Mouse (Mus musculus) ES-E14 (cell line): ENCODE measurements at regions not wholly inside any gene's neighbourhood (a gene's known extent, or its start where the extent isn't known, plus 50 kb on each side); places are given as distances from the start of the nearest gene placed in this dataset.

Experiments
- DNase-seq: peaks from one replicate; pipeline ENCODE4 v3.0.0-alpha.2; 2013; ENCODE audit warnings: low read depth, low spot score
- H3K27ac ChIP-seq: 2 replicates; pipeline ENCODE4 v1.5.1; 2012; ENCODE audit warnings: low read depth, mild to moderate bottlenecking, low read length, moderate library complexity, mixed read lengths; ENCODE audit not compliant: poor library complexity, insufficient read depth, severe bottlenecking
- H3K36me3 ChIP-seq: 2 replicates; pipeline ENCODE4 v1.6.1; 2012; ENCODE audit warnings: mild to moderate bottlenecking, low read length, moderate library complexity, mixed read lengths; ENCODE audit not compliant: control insufficient read depth, poor library complexity, insufficient read depth, severe bottlenecking
- H3K4me1 ChIP-seq, 2 experiments: fragments of 150-350 bp in 1 of 2; sonication (generic) in 1 of 2; 2 replicates each; pipeline ENCODE4 v1.6.1; 2012; ENCODE audit warnings: low read length in 2 of 2, mild to moderate bottlenecking in 1 of 2, mixed read lengths in 1 of 2; ENCODE audit not compliant: control insufficient read depth in 2 of 2, insufficient read depth in 2 of 2, poor library complexity in 1 of 2
- H3K4me3 ChIP-seq, 2 experiments: fragments of 150-350 bp in 1 of 2; sonication (generic) in 1 of 2; 2 replicates each; pipeline ENCODE4 v1.5.1; 2012; ENCODE audit warnings: low read length in 2 of 2, low read depth in 1 of 2, mild to moderate bottlenecking in 1 of 2, mixed read lengths in 1 of 2; ENCODE audit not compliant: insufficient read depth in 1 of 2, poor library complexity in 1 of 2, severe bottlenecking in 1 of 2
- H3K9ac ChIP-seq: 2 replicates; pipeline ENCODE4 v1.6.1; 2012; ENCODE audit warnings: low read depth, mild to moderate bottlenecking, low read length, mixed read lengths; ENCODE audit not compliant: poor library complexity, insufficient read depth, severe bottlenecking
- H3K9me3 ChIP-seq: fragments of 150-350 bp; sonication (generic); 2 replicates; pipeline ENCODE4 v1.6.1; 2012; ENCODE audit warnings: low read depth, mild to moderate bottlenecking, low read length; ENCODE audit not compliant: control insufficient read depth, insufficient read depth
- CHD2 ChIP-seq: IDR thresholded peaks from 2 replicates; pipeline ENCODE4 v1.6.1; 2014; ENCODE audit warnings: mild to moderate bottlenecking, low read depth, low read length, inconsistent platforms
- HCFC1 ChIP-seq: IDR thresholded peaks from 2 replicates; pipeline ENCODE4 v1.6.1; 2012; ENCODE audit warnings: low read length, inconsistent platforms, borderline replicate concordance; ENCODE audit not compliant: insufficient read depth
- MAFK ChIP-seq: IDR thresholded peaks from 2 replicates; pipeline ENCODE4 v1.6.1; 2014; ENCODE audit warnings: mild to moderate bottlenecking, low read depth, low read length, inconsistent platforms; ENCODE audit not compliant: insufficient read depth
- ZC3H11A ChIP-seq: IDR thresholded peaks from 2 replicates; pipeline ENCODE4 v1.6.1; 2012; ENCODE audit warnings: low read depth, mild to moderate bottlenecking, inconsistent platforms, low read length, borderline replicate concordance
- ZNF384 ChIP-seq: IDR thresholded peaks from 2 replicates; pipeline ENCODE4 v1.6.1; 2012; ENCODE audit warnings: low read depth, low read length, inconsistent platforms
- in situ Hi-C, 2 experiments: fragments of 600-800 bp; cut with MboI; formaldehyde crosslinking; loops; one replicate each; pipeline ENCODE4 v1.15.1; 2025; ENCODE audit warnings: low sequenced_read_pairs in 2 of 2, inconsistent platforms in 1 of 2; ENCODE audit not compliant: unreplicated experiment in 2 of 2

GRCm38 (mm10) chr1:186286401-186286800 is 169.3 kb upstream of the Lyplal1 start:
- H3K9ac ChIP-seq, result no peak overlapping the region
- H3K9me3 ChIP-seq, result no peaks in the 10 kb centered on the region
- H3K27ac ChIP-seq, result no peak overlapping the region
- no peaks in the 10 kb centered on the region for H3K36me3 ChIP-seq
- in situ Hi-C loops, result no loop called here
- DNase-seq, result no peak
- no peaks in the 10 kb centered on the region for H3K4me1 ChIP-seq
- no peak overlapping the region for H3K4me3 ChIP-seq
- TF ChIP-seq HCFC1, result no peak
- no peak for TF ChIP-seq MAFK
- TF ChIP-seq ZC3H11A, result no peak
- no peak for TF ChIP-seq ZNF384
- TF ChIP-seq CHD2, result no peak

GRCm38 (mm10) chr1:186277981-186278634 is 161.0 kb upstream of the Lyplal1 start:
- Histone ChIP-seq H3K9me3 (no peaks in the 10 kb centered on the region), H3K27ac (no peak overlapping the region), H3K36me3 (no peaks in the 10 kb centered on the region), H3K4me1 (0 out of 4 replicates have a peak, but pooled peaks cover 0 to 2% of the 10 kb centered on the region in 2 experiments), H3K4me3 (no peak overlapping the region), H3K9ac (no peak overlapping the region)
- in situ Hi-C loops, result no loop called here
- no peak for DNase-seq
- TF ChIP-seq MAFK, result no peak

- in situ Hi-C loops, result no loop called here
- Histone ChIP-seq H3K4me1 (0 out of 4 replicates have a peak, but pooled peaks cover 0 to 2% of the 10 kb centered on the region in 2 experiments), H3K36me3 (no peaks in the 10 kb centered on the region), H3K9ac (no peak overlapping the region), H3K9me3 (no peaks in the 10 kb centered on the region), H3K27ac (no peak overlapping the region), H3K4me3 (no peak overlapping the region)
- TF ChIP-seq MAFK, result no peak
- no peak for TF ChIP-seq HCFC1
- no peak for TF ChIP-seq ZNF384
- no peak for TF ChIP-seq ZC3H11A
- TF ChIP-seq CHD2, result no peak
- no peak for DNase-seq
Observed at GRCm38 (mm10) chr1:186271436-186271835, 154.3 kb upstream of the Lyplal1 start.

GRCm38 (mm10) chr1:186267317-186267716 is 150.2 kb upstream of the Lyplal1 start:
- Histone ChIP-seq H3K4me1 (no peaks in the 10 kb centered on the region), H3K9ac (no peak overlapping the region), H3K9me3 (no peaks in the 10 kb centered on the region), H3K27ac (no peak overlapping the region), H3K36me3 (no peaks in the 10 kb centered on the region), H3K4me3 (no peak overlapping the region)
- no peak for DNase-seq
- in situ Hi-C loops, result no loop called here
- TF ChIP-seq CHD2 (no peak), HCFC1 (no peak), MAFK (no peak), ZC3H11A (no peak), ZNF384 (no peak)

GRCm38 (mm10) chr1:186264639-186265038 is 147.5 kb upstream of the Lyplal1 start:
- H3K9ac ChIP-seq, result no peak overlapping the region
- TF ChIP-seq ZC3H11A (no peak), ZNF384 (no peak), MAFK (no peak), CHD2 (no peak), HCFC1 (no peak)
- no peak overlapping the region for H3K27ac ChIP-seq
- no peaks in the 10 kb centered on the region for H3K36me3 ChIP-seq
- in situ Hi-C loops, result no loop called here
- DNase-seq, result no peak
- H3K4me3 ChIP-seq, result no peak overlapping the region
- H3K4me1 ChIP-seq, result no peaks in the 10 kb centered on the region
- no peaks in the 10 kb centered on the region for H3K9me3 ChIP-seq
